Mouse (Mus musculus) heart, adult 2 months (tissue): ENCODE measurements around the gene Aak1.

Experiments used
- CTCF ChIP-seq: fragments of 200-600 bp; IDR thresholded peaks from 2 replicates; pipeline ENCODE4 v1.8.1; 2022; ENCODE audit warnings: antibody characterized with exemption, mild to moderate bottlenecking, moderate library complexity
- POLR2A ChIP-seq: fragments of 200-500 bp; IDR thresholded peaks from 2 replicates; pipeline ENCODE4 v1.6.1; 2011; ENCODE audit warnings: mild to moderate bottlenecking, low read depth, low read length, control low read depth; ENCODE audit not compliant: insufficient read depth

- no peak for TF ChIP-seq CTCF
- TF ChIP-seq POLR2A, result no peak
Measured at GRCm38 (mm10) chr6:86991041-86991440, 141.7 kb downstream of the Aak1 start.
